Mouse (Mus musculus) neural tube, embryonic 12.5 days (tissue): ENCODE measurements around the gene Fkbp6. TPM values are rescaled to one million over a fixed set of nuclear protein-coding genes. Genes with fewer than 3 reads are reported as not detected.

Experiments used
- ATAC-seq: fragments of 200-750 bp; cut with Nextera tagmentation; 2 replicates; pipeline ENCODE4 v1.8.0; 2017; ENCODE audit warnings: low read depth, mild to moderate bottlenecking, moderate TSS enrichment, moderate library complexity; ENCODE audit not compliant: low FRiP score
- H3K27ac ChIP-seq: fragments of 300-500 bp; sonication (generic); 2 replicates; pipeline ENCODE4 v1.5.1; 2016
- H3K27me3 ChIP-seq: fragments of 300-500 bp; sonication (generic); replicated peaks from 2 replicates; pipeline ENCODE4 v1.6.1; 2016; ENCODE audit warnings: mild to moderate bottlenecking
- H3K36me3 ChIP-seq: fragments of 300-500 bp; sonication (generic); 2 replicates; pipeline ENCODE4 v1.6.1; 2016; ENCODE audit warnings: mild to moderate bottlenecking
- H3K4me1 ChIP-seq: fragments of 300-500 bp; sonication (generic); 2 replicates; pipeline ENCODE4 v1.6.1; 2016
- H3K4me2 ChIP-seq: fragments of 300-500 bp; sonication (generic); replicated peaks from 2 replicates; pipeline ENCODE4 v1.6.1; 2016; ENCODE audit warnings: mild to moderate bottlenecking
- H3K4me3 ChIP-seq: fragments of 300-500 bp; sonication (generic); 2 replicates; pipeline ENCODE4 v1.5.1; 2016
- H3K9ac ChIP-seq: fragments of 300-500 bp; sonication (generic); 2 replicates; pipeline ENCODE4 v1.6.1; 2016; ENCODE audit warnings: mild to moderate bottlenecking
- H3K9me3 ChIP-seq: fragments of 300-500 bp; sonication (generic); 2 replicates; pipeline ENCODE4 v1.6.1; 2016; ENCODE audit warnings: mild to moderate bottlenecking
- WGBS: fragments of 180-500 bp; shearing (Covaris S2); methylation state at CpG from one replicate; pipeline ENCODE4 v1.1.7; 2016; 5-methylcytosine and 5-hydroxymethylcytosine counted together
- polyA plus RNA-seq: library from polyadenylated mRNA; unstranded; fragments of >200 nt; fragmentation: Nextera tagmentation; extraction: Ambion mirVana; gene quantifications from 2 replicates; pipeline ENCODE4 v1.2.1, GENCODE M21; 2016

The Fkbp6 gene
- polyA plus RNA-seq: 0.32 TPM in 1 of 2 replicates, not detected in the other

GRCm38 (mm10) chr5:135349862-135350261, at the start of gene Fkbp6:
Gene Fkbp6, minus strand, starts transcription at chr5:135350044.
- no peak within 1 kb of the TSS for H3K9ac ChIP-seq
- no peak for ATAC-seq
- 90% methylated on average over 35 of the region's 35 CpGs for WGBS
- no peaks in the 10 kb centered on the region for H3K4me1 ChIP-seq
- H3K27ac ChIP-seq: no peak within 1 kb of the TSS
- 0 out of 2 replicates have a peak, but pooled peaks cover 3% of the 10 kb centered on the region for H3K9me3 ChIP-seq
- peaks cover 14% of the 10 kb centered on the region; the same call in 1 of the 2 replicates for H3K27me3 ChIP-seq
- H3K36me3 ChIP-seq: no peaks in the 10 kb centered on the region
- H3K4me2 ChIP-seq: no peak within 1 kb of the TSS
- H3K4me3 ChIP-seq: no peak within 1 kb of the TSS

GRCm38 (mm10) chr5:135399382-135399781, 49.5 kb upstream of the Fkbp6 start:
- H3K4me2 ChIP-seq: no peak overlapping the region
- H3K4me3 ChIP-seq: no peak overlapping the region
- peaks cover 2% of the 10 kb centered on the region; the same call in 1 of the 2 replicates for H3K9me3 ChIP-seq
- H3K36me3 ChIP-seq: no peaks in the 10 kb centered on the region
- 0 out of 2 replicates have a peak, but pooled peaks cover under 1% of the 10 kb centered on the region for H3K4me1 ChIP-seq
- ATAC-seq: no peak
- no peak overlapping the region for H3K27ac ChIP-seq
- WGBS: 70% methylated on average over 6 of the region's 6 CpGs
- H3K9ac ChIP-seq: no peak overlapping the region
- peaks cover 4% of the 10 kb centered on the region; the same call in 1 of the 2 replicates for H3K27me3 ChIP-seq

GRCm38 (mm10) chr5:135395826-135396225, 46.0 kb upstream of the Fkbp6 start:
- H3K4me2 ChIP-seq: no peak overlapping the region
- peaks cover 16% of the 10 kb centered on the region for H3K36me3 ChIP-seq
- no peak overlapping the region for H3K4me3 ChIP-seq
- peaks cover 10% of the 10 kb centered on the region for H3K4me1 ChIP-seq
- ATAC-seq: no peak
- H3K9me3 ChIP-seq: no peaks in the 10 kb centered on the region
- 53% methylated on average over 5 of the region's 5 CpGs for WGBS
- H3K27ac ChIP-seq: no peak overlapping the region
- no peak overlapping the region for H3K9ac ChIP-seq
- H3K27me3 ChIP-seq: peaks cover 4% of the 10 kb centered on the region; the same call in 1 of the 2 replicates

- H3K9me3 ChIP-seq: no peaks in the 10 kb centered on the region
- H3K9ac ChIP-seq: peak within 1 kb of the TSS; percentile 98
- under 1% methylated on average over 110 of the region's 110 CpGs for WGBS
- peaks cover 30% of the 10 kb centered on the region for H3K36me3 ChIP-seq
- H3K4me3 ChIP-seq: peak within 1 kb of the TSS; percentile 99
- peaks cover 10% of the 10 kb centered on the region for H3K4me1 ChIP-seq
- H3K27ac ChIP-seq: 0 out of 2 replicates have a peak within 1 kb of the TSS, but pooled peaks have one; percentile 50
- H3K4me2 ChIP-seq: peak within 1 kb of the TSS; percentile 92
- peaks cover 4% of the 10 kb centered on the region; the same call in 1 of the 2 replicates for H3K27me3 ChIP-seq
- ATAC-seq: peak; percentile 88
These were observed 44.4 kb upstream of the Fkbp6 start, which contains the start of gene Pom121 for GRCm38 (mm10) chr5:135394004-135394823. Gene Pom121, minus strand, starts transcription at chr5:135394546.

- WGBS: 85% methylated on average over 10 of the region's 10 CpGs
- no peak overlapping the region for H3K27ac ChIP-seq
- no peaks in the 10 kb centered on the region for H3K27me3 ChIP-seq
- no peak overlapping the region for H3K4me2 ChIP-seq
- H3K4me1 ChIP-seq: no peaks in the 10 kb centered on the region
- ATAC-seq: no peak
- H3K9ac ChIP-seq: no peak overlapping the region
- no peaks in the 10 kb centered on the region for H3K9me3 ChIP-seq
- H3K36me3 ChIP-seq: peaks cover 96% of the 10 kb centered on the region
- H3K4me3 ChIP-seq: no peak overlapping the region
These were observed 33.9 kb upstream of the Fkbp6 start for GRCm38 (mm10) chr5:135383771-135384170.

GRCm38 (mm10) chr5:135382746-135383145, 32.9 kb upstream of the Fkbp6 start:
- ATAC-seq: no peak
- Histone ChIP-seq H3K27me3 (no peaks in the 10 kb centered on the region), H3K4me2 (no peak overlapping the region), H3K36me3 (peaks cover 96% of the 10 kb centered on the region), H3K4me3 (no peak overlapping the region), H3K27ac (no peak overlapping the region), H3K9ac (no peak overlapping the region), H3K9me3 (no peaks in the 10 kb centered on the region), H3K4me1 (no peaks in the 10 kb centered on the region)
- WGBS: 94% methylated on average over 7 of the region's 7 CpGs

- peaks cover 89% of the 10 kb centered on the region for H3K36me3 ChIP-seq
- no peaks in the 10 kb centered on the region for H3K4me1 ChIP-seq
- 95% methylated on average over 10 of the region's 10 CpGs for WGBS
- H3K4me3 ChIP-seq: no peak overlapping the region
- no peak overlapping the region for H3K27ac ChIP-seq
- H3K9me3 ChIP-seq: no peaks in the 10 kb centered on the region
- no peak overlapping the region for H3K4me2 ChIP-seq
- H3K9ac ChIP-seq: no peak overlapping the region
- no peaks in the 10 kb centered on the region for H3K27me3 ChIP-seq
- no peak for ATAC-seq
These were observed 31.6 kb upstream of the Fkbp6 start for GRCm38 (mm10) chr5:135381356-135381925.

- no peak for ATAC-seq
- WGBS: 98% methylated on average over 4 of the region's 4 CpGs
- H3K9me3 ChIP-seq: no peaks in the 10 kb centered on the region
- H3K27ac ChIP-seq: no peak overlapping the region
- H3K27me3 ChIP-seq: no peaks in the 10 kb centered on the region
- H3K9ac ChIP-seq: no peak overlapping the region
- peaks cover 93% of the 10 kb centered on the region for H3K36me3 ChIP-seq
- H3K4me3 ChIP-seq: no peak overlapping the region
- H3K4me1 ChIP-seq: no peaks in the 10 kb centered on the region
- no peak overlapping the region for H3K4me2 ChIP-seq
These were observed 30.8 kb upstream of the Fkbp6 start for GRCm38 (mm10) chr5:135380681-135381080.

GRCm38 (mm10) chr5:135376341-135376740, 26.5 kb upstream of the Fkbp6 start:
- H3K9ac ChIP-seq: no peak overlapping the region
- H3K4me2 ChIP-seq: no peak overlapping the region
- ATAC-seq: no peak
- H3K36me3 ChIP-seq: peaks cover 88% of the 10 kb centered on the region
- no peak overlapping the region for H3K27ac ChIP-seq
- 0 out of 2 replicates have a peak, but pooled peaks cover 4% of the 10 kb centered on the region for H3K9me3 ChIP-seq
- no peaks in the 10 kb centered on the region for H3K4me1 ChIP-seq
- no peak overlapping the region for H3K4me3 ChIP-seq
- H3K27me3 ChIP-seq: no peaks in the 10 kb centered on the region
- 75% methylated on average over 2 of the region's 2 CpGs for WGBS

- no peak overlapping the region for H3K9ac ChIP-seq
- no peaks in the 10 kb centered on the region for H3K27me3 ChIP-seq
- H3K4me1 ChIP-seq: peaks cover 8% of the 10 kb centered on the region
- no peak for ATAC-seq
- no peak overlapping the region for H3K27ac ChIP-seq
- 0 out of 2 replicates have a peak, but pooled peaks cover 4% of the 10 kb centered on the region for H3K9me3 ChIP-seq
- H3K36me3 ChIP-seq: peaks cover 77% of the 10 kb centered on the region
- no peak overlapping the region for H3K4me2 ChIP-seq
- H3K4me3 ChIP-seq: no peak overlapping the region
- 91% methylated on average over 8 of the region's 8 CpGs for WGBS
These were observed 25.3 kb upstream of the Fkbp6 start for GRCm38 (mm10) chr5:135375167-135375566.

- H3K9ac ChIP-seq: no peak overlapping the region
- no peak overlapping the region for H3K4me2 ChIP-seq
- WGBS: 95% methylated on average over 5 of the region's 5 CpGs
- peaks cover 61% of the 10 kb centered on the region for H3K36me3 ChIP-seq
- H3K4me1 ChIP-seq: peaks cover 8% of the 10 kb centered on the region
- no peak overlapping the region for H3K4me3 ChIP-seq
- ATAC-seq: no peak
- no peaks in the 10 kb centered on the region for H3K27me3 ChIP-seq
- no peak overlapping the region for H3K27ac ChIP-seq
- 0 out of 2 replicates have a peak, but pooled peaks cover 4% of the 10 kb centered on the region for H3K9me3 ChIP-seq
These were observed 23.8 kb upstream of the Fkbp6 start for GRCm38 (mm10) chr5:135373601-135374000.

- 95% methylated on average over 13 of the region's 13 CpGs for WGBS
These were observed 21.4 kb upstream of the Fkbp6 start for GRCm38 (mm10) chr5:135371195-135371594.

More at GRCm38 (mm10) chr5:135371195-135371594, 21.4 kb upstream of the Fkbp6 start:
- peaks cover 8% of the 10 kb centered on the region for H3K4me1 ChIP-seq
- no peak overlapping the region for H3K27ac ChIP-seq
- 0 out of 2 replicates have a peak, but pooled peaks cover 4% of the 10 kb centered on the region for H3K9me3 ChIP-seq
- no peak overlapping the region for H3K4me2 ChIP-seq
- no peaks in the 10 kb centered on the region for H3K27me3 ChIP-seq
- H3K9ac ChIP-seq: no peak overlapping the region
- no peak for ATAC-seq
- H3K4me3 ChIP-seq: no peak overlapping the region
- H3K36me3 ChIP-seq: peaks cover 44% of the 10 kb centered on the region
